Mouse (Mus musculus): Measurements from ENCODE around the gene Ppp4c.

DNA sequence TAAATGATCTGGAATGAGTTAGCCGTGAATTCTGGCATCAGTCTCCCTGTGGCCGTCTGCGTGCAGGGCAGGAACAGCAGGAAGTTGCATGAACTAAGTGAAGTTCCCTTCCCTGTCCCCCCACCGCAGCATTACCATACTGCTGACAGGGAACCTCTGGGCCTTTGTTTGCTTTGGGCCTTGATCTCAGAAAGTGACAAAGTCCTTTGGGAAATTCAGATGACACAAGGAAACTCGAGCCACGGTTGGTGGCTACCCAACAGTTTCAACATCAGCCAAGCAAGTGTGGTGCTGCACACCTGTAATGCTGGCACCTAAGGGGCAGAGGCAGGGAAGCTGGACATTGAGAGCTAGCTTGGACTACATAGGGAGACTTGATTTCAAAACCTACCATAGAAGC is 45.5 kb downstream of the Ppp4c start:
- TF ChIP-seq CTCF (conservative IDR thresholded peaks at IDR 0.05; ENCODE audit: insufficient read depth, insufficient read length, low read depth, low read length): no peak
- TF ChIP-seq POLR2A (IDR thresholded peaks at IDR 0.05; ENCODE audit: low read depth, low read length): no peak
